Mouse (Mus musculus) ovary, postnatal 10 days (tissue): Measurements from ENCODE around the gene Ier5.

Experiments used
- DNase-seq: peaks from one replicate; pipeline ENCODE4 v3.0.0; 2022; ENCODE audit warnings: low spot score

Ier5 gene

GRCm38 (mm10) chr1:155053296-155053695 is 46.1 kb downstream of the Ier5 start:
- DNase-seq: no peak

- no peak for DNase-seq
Measured at GRCm38 (mm10) chr1:155052761-155053166, 46.7 kb downstream of the Ier5 start.

- DNase-seq: no peak
Measured at GRCm38 (mm10) chr1:155052131-155052760, 47.2 kb downstream of the Ier5 start.

GRCm38 (mm10) chr1:155051701-155052127 is 47.7 kb downstream of the Ier5 start:
- DNase-seq: no peak

GRCm38 (mm10) chr1:155050897-155051592 is 48.4 kb downstream of the Ier5 start:
- DNase-seq: no peak

GRCm38 (mm10) chr1:155050174-155050573 is 49.3 kb downstream of the Ier5 start:
- no peak for DNase-seq

- DNase-seq: peak; percentile 96
Measured at GRCm38 (mm10) chr1:155048947-155049346, 50.5 kb downstream of the Ier5 start.
